Mouse (Mus musculus) embryonic facial prominence, embryonic 11.5 days (tissue): ENCODE data around the gene Rgs3. TPM values are rescaled to one million over a fixed set of nuclear protein-coding genes. Genes with fewer than 3 reads are reported as not detected.

ENCODE experiments used
- ATAC-seq: fragments of 200-750 bp; cut with Nextera tagmentation; replicated peaks from 2 replicates; pipeline ENCODE4 v1.8.0; 2017; ENCODE audit warnings: low read depth; ENCODE audit not compliant: insufficient number of reproducible peaks, low FRiP score, low TSS enrichment
- DNase-seq: peaks from one replicate; pipeline ENCODE4 v3.0.0-alpha.2; 2015; ENCODE audit warnings: low spot score
- H3K27ac ChIP-seq: fragments of 300-500 bp; sonication (generic); replicated peaks from 2 replicates; pipeline ENCODE4 v1.5.1; 2014; ENCODE audit warnings: mild to moderate bottlenecking, low read depth, low read length, control low read depth
- H3K27me3 ChIP-seq: fragments of 300-500 bp; sonication (generic); 2 replicates; pipeline ENCODE4 v1.6.1; 2014; ENCODE audit warnings: mild to moderate bottlenecking, low read length, moderate library complexity, mixed read lengths; ENCODE audit not compliant: control insufficient read depth, insufficient read depth
- H3K36me3 ChIP-seq: fragments of 300-500 bp; sonication (generic); replicated peaks from 2 replicates; pipeline ENCODE4 v1.6.1; 2014; ENCODE audit warnings: low read depth, mild to moderate bottlenecking, low read length, moderate library complexity, mixed read lengths; ENCODE audit not compliant: control insufficient read depth, insufficient read depth
- H3K4me1 ChIP-seq: fragments of 300-500 bp; sonication (generic); 2 replicates; pipeline ENCODE4 v1.6.1; 2014; ENCODE audit warnings: low read length, mixed read lengths; ENCODE audit not compliant: control insufficient read depth, insufficient read depth
- H3K4me2 ChIP-seq: fragments of 300-500 bp; sonication (generic); 2 replicates; pipeline ENCODE4 v1.6.1; 2014; ENCODE audit warnings: low read depth, mild to moderate bottlenecking, control low read depth, low read length, moderate library complexity
- H3K4me3 ChIP-seq: fragments of 300-500 bp; sonication (generic); 2 replicates; pipeline ENCODE4 v1.5.1; 2014; ENCODE audit warnings: low read depth, low read length, control low read depth
- H3K9ac ChIP-seq: fragments of 300-500 bp; sonication (generic); replicated peaks from 2 replicates; pipeline ENCODE4 v1.6.1; 2014; ENCODE audit warnings: mild to moderate bottlenecking, control low read depth, low read length
- H3K9me3 ChIP-seq: fragments of 300-500 bp; sonication (generic); replicated peaks from 2 replicates; pipeline ENCODE4 v1.6.1; 2016; ENCODE audit warnings: mild to moderate bottlenecking, low read length, inconsistent platforms, mixed read lengths; ENCODE audit not compliant: control insufficient read depth
- WGBS: fragments of 180-500 bp; shearing (Covaris S2); extraction: QIAGEN DNeasy Blood & Tissue Kit; methylation state at CpG from one replicate; pipeline ENCODE4 v1.1.7; 2014; 5-methylcytosine and 5-hydroxymethylcytosine counted together
- polyA plus RNA-seq: library from polyadenylated mRNA; unstranded; fragments of >200 nt; fragmentation: Nextera tagmentation; extraction: Ambion mirVana; gene quantifications from 2 replicates; pipeline ENCODE4 v1.2.1, GENCODE M21; 2014

Rgs3 gene
- polyA plus RNA-seq, 1 experiment from 2014 or later: 24.8 TPM

- Histone ChIP-seq H3K4me3 (no peak overlapping the region), H3K4me1 (peaks cover 15% of the 10 kb centered on the region), H3K9ac (peak overlapping the region; percentile 43; the same call in 1 of the 2 replicates), H3K4me2 (peak overlapping the region; percentile 5; the same call in 1 of the 2 replicates), H3K27me3 (no peaks in the 10 kb centered on the region), H3K27ac (peak overlapping the region; percentile 79), H3K36me3 (no peaks in the 10 kb centered on the region), H3K9me3 (no peaks in the 10 kb centered on the region)
- peak; percentile 36 for DNase-seq
- no peak; the same call in 1 of the 2 replicates for ATAC-seq
- 11% methylated on average over 14 of the region's 14 CpGs for WGBS
These were observed 100.4 kb downstream of the Rgs3 start for GRCm38 (mm10) chr4:62659861-62660553.

GRCm38 (mm10) chr4:62660554-62660864 is 100.9 kb downstream of the Rgs3 start:
- ATAC-seq (peak; percentile 84), DNase-seq (peak; percentile 93)
- Histone ChIP-seq H3K27me3 (no peaks in the 10 kb centered on the region), H3K27ac (peak overlapping the region; percentile 79), H3K4me1 (peaks cover 15% of the 10 kb centered on the region), H3K36me3 (no peaks in the 10 kb centered on the region), H3K9me3 (no peaks in the 10 kb centered on the region), H3K9ac (no peak overlapping the region), H3K4me2 (peak overlapping the region; percentile 5; the same call in 1 of the 2 replicates), H3K4me3 (no peak overlapping the region)
- 2% methylated on average over 3 of the region's 3 CpGs for WGBS

- 65% methylated on average over 8 of the region's 8 CpGs for WGBS
- Histone ChIP-seq H3K4me2 (no peak overlapping the region), H3K27me3 (no peaks in the 10 kb centered on the region), H3K27ac (peak overlapping the region; percentile 79), H3K9me3 (no peaks in the 10 kb centered on the region), H3K36me3 (no peaks in the 10 kb centered on the region), H3K4me3 (no peak overlapping the region), H3K4me1 (peaks cover 15% of the 10 kb centered on the region), H3K9ac (no peak overlapping the region)
- ATAC-seq: 0 out of 2 replicates have a peak, but pooled peaks have one; percentile 22
- DNase-seq: no peak
These were observed 101.7 kb downstream of the Rgs3 start for GRCm38 (mm10) chr4:62661311-62661849.

GRCm38 (mm10) chr4:62663348-62663747 is 103.7 kb downstream of the Rgs3 start:
- Histone ChIP-seq H3K4me1 (peaks cover 15% of the 10 kb centered on the region), H3K4me3 (no peak overlapping the region), H3K27ac (peak overlapping the region; percentile 15; the same call in 1 of the 2 replicates), H3K27me3 (no peaks in the 10 kb centered on the region), H3K9me3 (no peaks in the 10 kb centered on the region), H3K9ac (0 out of 2 replicates have a peak overlapping the region, but pooled peaks have one; percentile 1), H3K36me3 (no peaks in the 10 kb centered on the region), H3K4me2 (no peak overlapping the region)
- 8% methylated on average over 6 of the region's 6 CpGs for WGBS
- DNase-seq (peak; percentile 64), ATAC-seq (0 out of 2 replicates have a peak, but pooled peaks have one; percentile 10)

GRCm38 (mm10) chr4:62665842-62666241 is 106.2 kb downstream of the Rgs3 start:
- DNase-seq (no peak), ATAC-seq (no peak)
- WGBS: 71% methylated on average over 2 of the region's 2 CpGs

GRCm38 (mm10) chr4:62668666-62669065 is 109.0 kb downstream of the Rgs3 start:
- Histone ChIP-seq H3K27me3 (no peaks in the 10 kb centered on the region), H3K4me2 (no peak overlapping the region), H3K27ac (no peak overlapping the region), H3K9me3 (no peaks in the 10 kb centered on the region), H3K36me3 (no peaks in the 10 kb centered on the region), H3K9ac (no peak overlapping the region), H3K4me3 (no peak overlapping the region), H3K4me1 (no peaks in the 10 kb centered on the region; the same call in 1 of the 2 replicates)
- 91% methylated on average over 8 of the region's 8 CpGs for WGBS
- no peak for DNase-seq
- no peak for ATAC-seq

More at GRCm38 (mm10) chr4:62665842-62666241, 106.2 kb downstream of the Rgs3 start:
- Histone ChIP-seq H3K27ac (no peak overlapping the region), H3K4me2 (no peak overlapping the region), H3K9ac (no peak overlapping the region), H3K36me3 (no peaks in the 10 kb centered on the region), H3K27me3 (no peaks in the 10 kb centered on the region), H3K4me1 (peaks cover 11% of the 10 kb centered on the region), H3K4me3 (no peak overlapping the region), H3K9me3 (no peaks in the 10 kb centered on the region)

- Histone ChIP-seq H3K4me3 (no peak overlapping the region), H3K27me3 (no peaks in the 10 kb centered on the region), H3K27ac (no peak overlapping the region), H3K36me3 (no peaks in the 10 kb centered on the region), H3K4me1 (no peaks in the 10 kb centered on the region; the same call in 1 of the 2 replicates), H3K9me3 (no peaks in the 10 kb centered on the region), H3K4me2 (no peak overlapping the region), H3K9ac (no peak overlapping the region)
- ATAC-seq (no peak), DNase-seq (no peak)
- WGBS: 79% methylated on average over 13 of the region's 13 CpGs
These were observed 109.7 kb downstream of the Rgs3 start for GRCm38 (mm10) chr4:62669094-62670071.
